Mouse (Mus musculus): ENCODE measurements around the gene Tas2r138. TPM values are rescaled to one million over a fixed set of nuclear protein-coding genes. Genes with fewer than 3 reads are reported as not detected.
"Not testable (repeated sequence)": the region's sequence is repeated elsewhere in the genome, so short reads cannot be mapped to it uniquely, and the experiment has no call there.

The Tas2r138 gene
- polyA plus RNA-seq, 1 experiment from 2014 or later: not detected

GRCm38 (mm10) chr6:40607431-40607830 is 5.7 kb downstream of the Tas2r138 start:
- H3K27ac ChIP-seq (replicated peaks): no peak overlapping the region
- no peak overlapping the region for H3K4me3 ChIP-seq
- no peaks in the 10 kb centered on the region for H3K9me3 ChIP-seq
- H3K4me1 ChIP-seq (replicated peaks): no peaks in the 10 kb centered on the region
- H3K4me2 ChIP-seq: no peak overlapping the region
- no peak for ATAC-seq (ENCODE audit: low read depth)
- H3K9ac ChIP-seq: no peak overlapping the region
- H3K36me3 ChIP-seq: no peaks in the 10 kb centered on the region
- no peaks in the 10 kb centered on the region for H3K27me3 ChIP-seq

GRCm38 (mm10) chr6:40598546-40598945 is 14.6 kb downstream of the Tas2r138 start:
- H3K4me3 ChIP-seq; H3K27me3 ChIP-seq; H3K9me3 ChIP-seq; H3K27ac ChIP-seq (replicated peaks); H3K4me2 ChIP-seq; H3K36me3 ChIP-seq; H3K4me1 ChIP-seq (replicated peaks); ATAC-seq (ENCODE audit: low read depth); H3K9ac ChIP-seq: not testable (repeated sequence)
- WGBS: 36% methylated on average over 4 of the region's 4 CpGs

- H3K4me3 ChIP-seq: no peak overlapping the region
- no peak for ATAC-seq (ENCODE audit: low read depth)
- H3K4me2 ChIP-seq: no peak overlapping the region
- no peaks in the 10 kb centered on the region for H3K36me3 ChIP-seq
- 84% methylated on average over 3 of the region's 3 CpGs for WGBS
- no peaks in the 10 kb centered on the region for H3K27me3 ChIP-seq
- H3K9me3 ChIP-seq: 0 out of 2 replicates have a peak, but pooled peaks cover 3% of the 10 kb centered on the region
- no peak overlapping the region for H3K27ac ChIP-seq (replicated peaks)
- no peak overlapping the region for H3K9ac ChIP-seq
- H3K4me1 ChIP-seq (replicated peaks): no peaks in the 10 kb centered on the region
Measured at GRCm38 (mm10) chr6:40594804-40595550, 18.1 kb downstream of the Tas2r138 start.

GRCm38 (mm10) chr6:40588346-40588745 is 24.8 kb downstream of the Tas2r138 start:
- Histone ChIP-seq H3K9me3 (0 out of 2 replicates have a peak, but pooled peaks cover 3% of the 10 kb centered on the region), H3K4me3 (no peak overlapping the region), H3K4me2 (no peak overlapping the region), H3K27ac (replicated peaks) (no peak overlapping the region), H3K9ac (no peak overlapping the region), H3K36me3 (no peaks in the 10 kb centered on the region), H3K27me3 (no peaks in the 10 kb centered on the region), H3K4me1 (replicated peaks) (no peaks in the 10 kb centered on the region)
- 94% methylated on average over 2 of the region's 2 CpGs for WGBS
- ATAC-seq (ENCODE audit: low read depth): no peak

- H3K9ac ChIP-seq: no peak within 1 kb of the TSS
- no peaks in the 10 kb centered on the region for H3K27me3 ChIP-seq
- no peak within 1 kb of the TSS for H3K27ac ChIP-seq (replicated peaks)
- H3K4me2 ChIP-seq: no peak within 1 kb of the TSS
- ATAC-seq (ENCODE audit: low read depth): no peak
- 0 out of 2 replicates have a peak, but pooled peaks cover 3% of the 10 kb centered on the region for H3K9me3 ChIP-seq
- H3K4me1 ChIP-seq (replicated peaks): no peaks in the 10 kb centered on the region
- no peak within 1 kb of the TSS for H3K4me3 ChIP-seq
- no peaks in the 10 kb centered on the region for H3K36me3 ChIP-seq
- WGBS: 83% methylated on average over 5 of the region's 5 CpGs
Measured at GRCm38 (mm10) chr6:40585645-40586044, 27.5 kb downstream of the Tas2r138 start, which contains the start of gene Clec5a. Clec5a (minus strand) TSS chr6:40585821.

GRCm38 (mm10) chr6:40584336-40584735 is 28.8 kb downstream of the Tas2r138 start:
- Histone ChIP-seq H3K9ac (no peak overlapping the region), H3K4me1 (replicated peaks) (no peaks in the 10 kb centered on the region), H3K4me3 (no peak overlapping the region), H3K4me2 (no peak overlapping the region), H3K36me3 (no peaks in the 10 kb centered on the region), H3K27ac (replicated peaks) (no peak overlapping the region), H3K9me3 (no peaks in the 10 kb centered on the region), H3K27me3 (no peaks in the 10 kb centered on the region)
- 79% methylated on average over 6 of the region's 6 CpGs for WGBS
- no peak for ATAC-seq (ENCODE audit: low read depth)

- ATAC-seq (ENCODE audit: low read depth): no peak
- no peak overlapping the region for H3K9ac ChIP-seq
- H3K36me3 ChIP-seq: no peaks in the 10 kb centered on the region
- no peaks in the 10 kb centered on the region for H3K27me3 ChIP-seq
- WGBS: 92% methylated on average over 1 of the region's 1 CpGs
- no peak overlapping the region for H3K4me2 ChIP-seq
- H3K4me3 ChIP-seq: no peak overlapping the region
- no peaks in the 10 kb centered on the region for H3K9me3 ChIP-seq
- no peaks in the 10 kb centered on the region for H3K4me1 ChIP-seq (replicated peaks)
- H3K27ac ChIP-seq (replicated peaks): no peak overlapping the region
Measured at GRCm38 (mm10) chr6:40576305-40576704, 36.8 kb downstream of the Tas2r138 start.

- Histone ChIP-seq H3K27ac (replicated peaks) (no peak overlapping the region), H3K27me3 (no peaks in the 10 kb centered on the region), H3K4me3 (no peak overlapping the region), H3K9ac (no peak overlapping the region), H3K36me3 (no peaks in the 10 kb centered on the region), H3K4me2 (no peak overlapping the region), H3K4me1 (replicated peaks) (no peaks in the 10 kb centered on the region), H3K9me3 (no peaks in the 10 kb centered on the region)
- no peak for ATAC-seq (ENCODE audit: low read depth)
- 81% methylated on average over 3 of the region's 3 CpGs for WGBS
Measured at GRCm38 (mm10) chr6:40573618-40574017, 39.5 kb downstream of the Tas2r138 start.

GRCm38 (mm10) chr6:40569187-40569586 is 43.9 kb downstream of the Tas2r138 start, which contains the start of gene Olfr460:
Olfr460 (plus strand) TSS chr6:40569487.
- no peak within 1 kb of the TSS for H3K4me3 ChIP-seq
- no peak within 1 kb of the TSS for H3K9ac ChIP-seq
- H3K27me3 ChIP-seq: no peaks in the 10 kb centered on the region
- ATAC-seq (ENCODE audit: low read depth): no peak
- no peaks in the 10 kb centered on the region for H3K4me1 ChIP-seq (replicated peaks)
- H3K4me2 ChIP-seq: no peak within 1 kb of the TSS
- 90% methylated on average over 3 of the region's 3 CpGs for WGBS
- no peak within 1 kb of the TSS for H3K27ac ChIP-seq (replicated peaks)
- no peaks in the 10 kb centered on the region for H3K36me3 ChIP-seq
- H3K9me3 ChIP-seq: no peaks in the 10 kb centered on the region

Other genes with a start within 250 kb of the Tas2r138 start
- gene E330009J07Rik, start 177.2 kb downstream of the Tas2r138 start, polyA plus RNA-seq (2015; fragmentation: Nextera tagmentation; extraction: Ambion mirVana): 12.3 and 13.7 TPM in 2 replicates
- gene Wee2, start 174.2 kb downstream of the Tas2r138 start, polyA plus RNA-seq (2015; fragmentation: Nextera tagmentation; extraction: Ambion mirVana): 0.10 and 0.39 TPM in 2 replicates
- gene Ssbp1, start 142.0 kb downstream of the Tas2r138 start, polyA plus RNA-seq (2015; fragmentation: Nextera tagmentation; extraction: Ambion mirVana): 124 and 131 TPM in 2 replicates
- 0.18 TPM in 1 of 2 replicates, not detected in the other for gene Tas2r137, start 122.1 kb downstream of the Tas2r138 start, polyA plus RNA-seq (2015; fragmentation: Nextera tagmentation; extraction: Ambion mirVana)
- gene Tas2r108, start 119.8 kb downstream of the Tas2r138 start, polyA plus RNA-seq (2015; fragmentation: Nextera tagmentation; extraction: Ambion mirVana): 0.40 TPM in 1 of 2 replicates, not detected in the other
- not detected in 2 replicates for gene Prss37, start 93.8 kb downstream of the Tas2r138 start, polyA plus RNA-seq (2015; fragmentation: Nextera tagmentation; extraction: Ambion mirVana)
- gene Olfr461, start 58.3 kb downstream of the Tas2r138 start, polyA plus RNA-seq (2015; fragmentation: Nextera tagmentation; extraction: Ambion mirVana): 0.14 TPM in 1 of 2 replicates, not detected in the other
- gene Olfr460, start 43.8 kb downstream of the Tas2r138 start, polyA plus RNA-seq (2015; fragmentation: Nextera tagmentation; extraction: Ambion mirVana): not detected in 2 replicates
- 0.63 and 1.1 TPM in 2 replicates for gene Clec5a, start 27.5 kb downstream of the Tas2r138 start, polyA plus RNA-seq (2015; fragmentation: Nextera tagmentation; extraction: Ambion mirVana)
- gene Mgam, start 15.5 kb upstream of the Tas2r138 start, polyA plus RNA-seq (2015; fragmentation: Nextera tagmentation; extraction: Ambion mirVana): 0.21 and 0.22 TPM in 2 replicates

All from neural tube, embryonic 13.5 days (tissue).